Mouse (Mus musculus) layer of hippocampus, adult 9-10 months (tissue): ENCODE data around the gene Klk1b5.
A peak's percentile ranks its signal among the peaks of the same experiment; 100 is the strongest.

Source experiments
- DNase-seq: peaks from one replicate; pipeline ENCODE4 v3.0.0; 2022; ENCODE audit warnings: low spot score

Klk1b5 gene

GRCm38 (mm10) chr7:44253023-44253616, 37.4 kb downstream of the Klk1b5 start:
- no peak for DNase-seq

GRCm38 (mm10) chr7:44254930-44255329, 39.2 kb downstream of the Klk1b5 start:
- no peak for DNase-seq

- DNase-seq = no peak
Measured at GRCm38 (mm10) chr7:44257278-44257677, 41.5 kb downstream of the Klk1b5 start, which contains the start of gene Acp4. TSS of gene Acp4 (minus strand) at chr7:44257378.

- no peak for DNase-seq
Measured at GRCm38 (mm10) chr7:44260410-44260809, 44.7 kb downstream of the Klk1b5 start.

- DNase-seq = no peak
Measured at GRCm38 (mm10) chr7:44261147-44261546, 45.4 kb downstream of the Klk1b5 start, which contains the start of gene Gm15517. TSS of gene Gm15517 (plus strand) at chr7:44261447.

- DNase-seq = peak; percentile 99
Measured at GRCm38 (mm10) chr7:44262791-44263643, 47.3 kb downstream of the Klk1b5 start.

GRCm38 (mm10) chr7:44268117-44268516, 52.4 kb downstream of the Klk1b5 start:
- DNase-seq = no peak

GRCm38 (mm10) chr7:44269397-44269796, 53.7 kb downstream of the Klk1b5 start:
- DNase-seq = no peak
